Mouse (Mus musculus) macrophage (primary cell): ENCODE results near the gene Gm4969. TPM values are rescaled to one million over a fixed set of nuclear protein-coding genes. Genes with fewer than 3 reads are reported as not detected.
A peak's percentile ranks its signal among the peaks of the same experiment; 100 is the strongest.

ENCODE experiments used
- H3K27ac ChIP-seq: fragments of 350-480 bp; formaldehyde crosslinking; 2 replicates; pipeline ENCODE4 v1.9.0; 2021
- H3K36me3 ChIP-seq: fragments of 350-480 bp; formaldehyde crosslinking; 2 replicates; pipeline ENCODE4 v1.9.0; 2021; ENCODE audit errors: inconsistent target
- H3K4me3 ChIP-seq: fragments of 350-480 bp; formaldehyde crosslinking; 2 replicates; pipeline ENCODE4 v1.9.0; 2021; ENCODE audit errors: inconsistent target
- H3K79me2 ChIP-seq: fragments of 350-480 bp; formaldehyde crosslinking; 2 replicates; pipeline ENCODE4 v1.9.0; 2021; ENCODE audit errors: inconsistent target
- WGBS: methylation state at CpG from one replicate; pipeline ENCODE4 v1.1.7; 2026; ENCODE audit warnings: inconsistent platforms; ENCODE audit not compliant: missing documents; 5-methylcytosine and 5-hydroxymethylcytosine counted together
- polyA plus RNA-seq: library from polyadenylated mRNA; stranded (reverse); fragments of 250-400 nt; gene quantifications from 3 replicates; pipeline ENCODE4 v1.2.4, GENCODE M21; 2018; ENCODE audit warnings: inconsistent platforms

Gm4969 gene
- polyA plus RNA-seq, 1 experiment from 2014 or later: not detected

DNA sequence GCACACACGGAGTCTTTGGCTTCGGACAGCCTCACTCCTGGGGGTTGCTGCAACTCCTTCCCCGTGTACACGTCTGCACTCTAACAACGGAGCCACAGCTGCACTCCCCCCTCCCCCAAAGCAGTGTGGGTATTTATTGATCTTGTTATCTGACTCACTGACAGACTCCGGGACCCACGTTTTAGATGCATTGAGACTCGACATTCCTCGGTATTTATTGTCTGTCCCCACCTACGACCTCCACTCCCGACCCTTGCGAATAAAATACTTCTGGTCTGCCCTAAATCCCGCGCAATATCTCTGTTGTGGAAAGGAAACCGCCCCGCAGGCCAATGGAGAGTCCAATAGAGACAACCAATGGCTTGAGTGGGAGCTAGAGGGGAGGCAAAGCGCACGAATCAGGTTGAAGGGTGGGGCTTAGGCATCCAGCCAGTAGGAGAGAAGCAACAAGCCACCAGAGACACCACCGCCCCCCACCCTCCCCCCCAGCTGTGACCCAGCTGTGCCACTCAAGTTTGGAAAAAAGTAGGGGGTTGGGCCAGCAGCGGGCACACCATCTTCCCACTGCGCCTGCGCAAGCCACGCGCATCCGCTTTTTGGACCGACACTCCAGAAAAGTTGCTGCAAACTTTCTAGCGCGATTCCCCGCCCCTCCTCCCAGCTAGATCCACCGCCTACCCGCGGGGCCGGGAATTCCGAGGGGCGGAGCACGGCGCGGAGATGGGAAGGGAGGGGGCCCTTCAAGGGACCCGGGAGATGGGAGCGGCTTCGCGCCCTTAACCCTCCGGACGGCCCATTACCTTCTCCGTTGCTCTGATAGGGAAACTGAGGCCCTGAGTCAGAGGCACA is 24.4 kb downstream of the Gm4969 start:
- no peaks in the 10 kb centered on the region for H3K36me3 ChIP-seq
- H3K27ac ChIP-seq: peak overlapping the region; percentile 38
- peak overlapping the region; percentile 36 for H3K4me3 ChIP-seq
- 2% methylated on average over 45 of the region's 45 CpGs for WGBS
- H3K79me2 ChIP-seq: no peaks in the 10 kb centered on the region

DNA sequence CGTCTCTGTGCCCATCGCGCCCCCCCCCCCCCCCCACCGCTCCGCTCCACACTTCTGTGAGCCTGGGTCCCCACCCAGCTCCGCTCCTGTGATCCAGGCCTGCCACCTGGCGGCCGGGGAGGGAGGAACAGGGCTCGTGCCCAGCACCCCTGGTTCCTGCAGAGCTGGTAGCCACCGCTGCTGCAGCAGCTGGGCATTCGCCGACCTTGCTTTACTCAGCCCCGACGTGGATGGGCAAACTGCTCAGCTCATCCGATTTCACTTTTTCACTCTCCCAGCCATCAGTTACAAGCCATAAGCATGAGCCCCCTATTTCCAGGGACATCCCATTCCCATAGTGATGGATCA is 25.0 kb downstream of the Gm4969 start:
- Histone ChIP-seq H3K4me3 (no peak overlapping the region), H3K36me3 (no peaks in the 10 kb centered on the region), H3K79me2 (no peaks in the 10 kb centered on the region), H3K27ac (no peak overlapping the region)
- 0% methylated on average over 14 of the region's 15 CpGs for WGBS

GRCm38 (mm10) chr7:19092381-19093173 is 25.6 kb downstream of the Gm4969 start:
- Histone ChIP-seq H3K79me2 (no peaks in the 10 kb centered on the region), H3K4me3 (no peak overlapping the region), H3K36me3 (no peaks in the 10 kb centered on the region), H3K27ac (no peak overlapping the region)
- 30% methylated on average over 35 of the region's 38 CpGs for WGBS

GRCm38 (mm10) chr7:19091913-19092312 is 26.3 kb downstream of the Gm4969 start:
- Histone ChIP-seq H3K36me3 (no peaks in the 10 kb centered on the region), H3K4me3 (no peak overlapping the region), H3K27ac (no peak overlapping the region), H3K79me2 (no peaks in the 10 kb centered on the region)
- WGBS: 92% methylated on average over 9 of the region's 17 CpGs

GRCm38 (mm10) chr7:19088813-19089212 is 29.4 kb downstream of the Gm4969 start:
- no peak overlapping the region for H3K27ac ChIP-seq
- WGBS: 41% methylated on average over 10 of the region's 10 CpGs
- H3K4me3 ChIP-seq: no peak overlapping the region
- no peaks in the 10 kb centered on the region for H3K36me3 ChIP-seq
- no peaks in the 10 kb centered on the region for H3K79me2 ChIP-seq

GRCm38 (mm10) chr7:19086760-19087159 is 31.4 kb downstream of the Gm4969 start:
- Histone ChIP-seq H3K27ac (no peak overlapping the region), H3K79me2 (no peaks in the 10 kb centered on the region), H3K4me3 (no peak overlapping the region), H3K36me3 (no peaks in the 10 kb centered on the region)
- WGBS: 88% methylated on average over 18 of the region's 18 CpGs

DNA sequence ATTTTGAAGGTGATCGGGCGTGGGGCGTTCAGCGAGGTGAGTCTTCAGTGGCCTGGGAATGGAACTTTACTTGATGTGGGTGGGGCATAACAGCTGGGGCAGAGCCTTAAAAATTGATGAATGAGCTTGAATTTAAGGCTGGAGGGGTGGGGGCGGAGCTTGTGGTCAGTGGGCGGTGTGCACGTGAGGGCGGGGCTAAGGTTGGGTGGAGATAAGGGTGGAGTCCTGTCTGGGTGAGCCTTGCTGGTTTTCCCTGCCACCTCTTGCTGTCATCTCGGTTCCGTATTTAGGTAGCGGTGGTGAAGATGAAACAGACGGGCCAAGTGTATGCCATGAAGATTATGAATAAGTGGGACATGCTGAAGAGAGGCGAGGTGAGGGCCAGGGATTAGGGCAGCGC is 32.1 kb downstream of the Gm4969 start:
- H3K4me3 ChIP-seq: peak overlapping the region; percentile 16; the same call in 1 of the 2 replicates
- peak overlapping the region; percentile 65 for H3K27ac ChIP-seq
- H3K36me3 ChIP-seq: no peaks in the 10 kb centered on the region
- 7% methylated on average over 14 of the region's 14 CpGs for WGBS
- H3K79me2 ChIP-seq: no peaks in the 10 kb centered on the region

- Histone ChIP-seq H3K27ac (peak overlapping the region; percentile 65), H3K36me3 (no peaks in the 10 kb centered on the region), H3K79me2 (no peaks in the 10 kb centered on the region), H3K4me3 (peak overlapping the region; percentile 16; the same call in 1 of the 2 replicates)
- 7% methylated on average over 6 of the region's 6 CpGs for WGBS
Observed at GRCm38 (mm10) chr7:19085495-19085894, 32.7 kb downstream of the Gm4969 start.

GRCm38 (mm10) chr7:19084921-19085473 is 33.2 kb downstream of the Gm4969 start:
- H3K27ac ChIP-seq: peak overlapping the region; percentile 65

GRCm38 (mm10) chr7:19084277-19084771 is 33.8 kb downstream of the Gm4969 start:
- Histone ChIP-seq H3K79me2 (no peaks in the 10 kb centered on the region), H3K27ac (peak overlapping the region; percentile 65), H3K36me3 (no peaks in the 10 kb centered on the region), H3K4me3 (peak overlapping the region; percentile 19)
- WGBS: 0% methylated on average over 6 of the region's 6 CpGs

More at GRCm38 (mm10) chr7:19084921-19085473, 33.2 kb downstream of the Gm4969 start:
- WGBS: 22% methylated on average over 9 of the region's 9 CpGs
- Histone ChIP-seq H3K36me3 (no peaks in the 10 kb centered on the region), H3K79me2 (no peaks in the 10 kb centered on the region), H3K4me3 (peak overlapping the region; percentile 16; the same call in 1 of the 2 replicates)

DNA sequence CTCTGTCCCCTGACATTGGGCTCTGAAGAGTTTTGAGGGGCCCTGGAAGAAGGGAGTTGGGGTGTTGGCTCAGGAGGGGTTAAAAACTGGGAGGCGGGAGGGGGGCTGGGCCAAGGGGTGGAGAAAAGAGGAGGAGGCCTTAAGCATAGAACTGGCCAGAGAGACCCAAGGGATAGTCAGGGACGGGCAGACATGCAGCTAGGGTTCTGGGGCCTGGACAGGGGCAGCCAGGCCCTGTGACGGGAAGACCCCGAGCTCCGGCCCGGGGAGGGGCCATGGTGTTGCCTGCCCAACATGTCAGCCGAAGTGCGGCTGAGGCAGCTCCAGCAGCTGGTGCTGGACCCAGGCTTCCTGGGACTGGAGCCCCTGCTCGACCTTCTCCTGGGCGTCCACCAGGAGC is 34.5 kb downstream of the Gm4969 start, which contains the start of gene Dmpk:
TSS of gene Dmpk (plus strand) at position 149 of the 400 bp plus-strand sequence.
- 75% methylated on average over 10 of the region's 10 CpGs for WGBS
- H3K79me2 ChIP-seq: no peaks in the 10 kb centered on the region
- peak within 1 kb of the TSS; percentile 65 for H3K27ac ChIP-seq
- H3K4me3 ChIP-seq: peak within 1 kb of the TSS; percentile 19
- H3K36me3 ChIP-seq: no peaks in the 10 kb centered on the region

GRCm38 (mm10) chr7:19083096-19083495 is 35.1 kb downstream of the Gm4969 start:
- H3K27ac ChIP-seq: no peak overlapping the region
- no peak overlapping the region for H3K4me3 ChIP-seq
- no peaks in the 10 kb centered on the region for H3K36me3 ChIP-seq
- H3K79me2 ChIP-seq: no peaks in the 10 kb centered on the region
- WGBS: 80% methylated on average over 6 of the region's 6 CpGs

GRCm38 (mm10) chr7:19082171-19082570 is 36.0 kb downstream of the Gm4969 start:
- WGBS: 95% methylated on average over 4 of the region's 4 CpGs
- no peak overlapping the region for H3K4me3 ChIP-seq
- no peaks in the 10 kb centered on the region for H3K79me2 ChIP-seq
- H3K27ac ChIP-seq: no peak overlapping the region
- H3K36me3 ChIP-seq: no peaks in the 10 kb centered on the region

GRCm38 (mm10) chr7:19080451-19080950 is 37.7 kb downstream of the Gm4969 start:
- no peaks in the 10 kb centered on the region for H3K36me3 ChIP-seq
- no peak overlapping the region for H3K4me3 ChIP-seq
- 91% methylated on average over 16 of the region's 19 CpGs for WGBS
- H3K79me2 ChIP-seq: no peaks in the 10 kb centered on the region
- no peak overlapping the region for H3K27ac ChIP-seq
